Mouse (Mus musculus) brown adipose tissue, adult 24 weeks (tissue): ENCODE data around the gene Rheb. TPM values are rescaled to one million over a fixed set of nuclear protein-coding genes. Genes with fewer than 3 reads are reported as not detected.
"Not testable (repeated sequence)": the region's sequence is repeated elsewhere in the genome, so short reads cannot be mapped to it uniquely, and the experiment has no call there.

Source experiments
- H3K27ac ChIP-seq: fragments of 200-500 bp; replicated peaks from 2 replicates; pipeline ENCODE4 v1.5.1; 2012; ENCODE audit warnings: low read depth, mild to moderate bottlenecking, low read length
- H3K4me1 ChIP-seq: fragments of 200-500 bp; 2 replicates; pipeline ENCODE4 v1.6.1; 2012; ENCODE audit warnings: low read length, mixed read lengths; ENCODE audit not compliant: control insufficient read depth, insufficient read depth, insufficient read length
- H3K4me3 ChIP-seq: fragments of 200-500 bp; 2 replicates; pipeline ENCODE4 v1.5.1; 2012; ENCODE audit warnings: low read depth, mild to moderate bottlenecking, low read length, moderate library complexity; ENCODE audit not compliant: insufficient read depth
- polyA plus RNA-seq: library from polyadenylated mRNA; stranded (reverse); fragments of >200 nt; gene quantifications from 2 replicates; pipeline ENCODE4 v1.2.4, GENCODE M21; 2012; ENCODE audit not compliant: missing spikeins, insufficient read depth, insufficient read length

Rheb gene
- polyA plus RNA-seq, 1 experiment = 86.6 TPM

GRCm38 (mm10) chr5:24781048-24781447 is 61.4 kb downstream of the Rheb start:
- Histone ChIP-seq H3K4me1 (no peaks in the 10 kb centered on the region), H3K27ac (no peak overlapping the region), H3K4me3 (no peak overlapping the region)

GRCm38 (mm10) chr5:24779881-24780512 is 62.4 kb downstream of the Rheb start:
- Histone ChIP-seq H3K4me3 (no peak overlapping the region), H3K27ac (no peak overlapping the region), H3K4me1 (no peaks in the 10 kb centered on the region)

- H3K27ac ChIP-seq = no peak overlapping the region
- H3K4me3 ChIP-seq = no peak overlapping the region
- H3K4me1 ChIP-seq = no peaks in the 10 kb centered on the region
Measured at GRCm38 (mm10) chr5:24779321-24779720, 63.1 kb downstream of the Rheb start.

GRCm38 (mm10) chr5:24778843-24779140 is 63.6 kb downstream of the Rheb start:
- no peak overlapping the region for H3K27ac ChIP-seq
- no peaks in the 10 kb centered on the region for H3K4me1 ChIP-seq
- H3K4me3 ChIP-seq = no peak overlapping the region

GRCm38 (mm10) chr5:24778082-24778842 is 64.2 kb downstream of the Rheb start:
- no peak overlapping the region for H3K4me3 ChIP-seq
- no peak overlapping the region for H3K27ac ChIP-seq
- no peaks in the 10 kb centered on the region for H3K4me1 ChIP-seq

- Histone ChIP-seq H3K4me1 (no peaks in the 10 kb centered on the region), H3K27ac (no peak overlapping the region), H3K4me3 (no peak overlapping the region)
Measured at GRCm38 (mm10) chr5:24776681-24777080, 65.7 kb downstream of the Rheb start.

- not testable (repeated sequence) for H3K4me1 ChIP-seq, H3K4me3 ChIP-seq, H3K27ac ChIP-seq
Measured at GRCm38 (mm10) chr5:24774549-24774948, 67.9 kb downstream of the Rheb start.

- Histone ChIP-seq H3K27ac (no peak within 1 kb of the TSS), H3K4me3 (no peak within 1 kb of the TSS), H3K4me1 (no peaks in the 10 kb centered on the region)
Measured at GRCm38 (mm10) chr5:24757816-24758215, 84.6 kb downstream of the Rheb start, which contains the start of gene Crygn. Crygn (minus strand) TSS chr5:24758008.

GRCm38 (mm10) chr5:24756931-24757330 is 85.5 kb downstream of the Rheb start:
- no peaks in the 10 kb centered on the region; the same call in 1 of the 2 replicates for H3K4me1 ChIP-seq
- no peak overlapping the region for H3K4me3 ChIP-seq
- H3K27ac ChIP-seq = no peak overlapping the region

Other genes with a start within 250 kb of the Rheb start
- 15.3 and 16.7 TPM in 2 replicates for gene Smarcd3, start 218.2 kb downstream of the Rheb start, polyA plus RNA-seq
- gene Nub1, start 157.1 kb downstream of the Rheb start, polyA plus RNA-seq = 20.3 and 26.1 TPM in 2 replicates
- gene Wdr86, start 111.9 kb downstream of the Rheb start, polyA plus RNA-seq = 0.59 TPM in 1 of 2 replicates, not detected in the other
- gene Crygn, start 84.6 kb downstream of the Rheb start, polyA plus RNA-seq = not detected in 2 replicates